In genomic region chr11:116439269-116440240, GRCm38 (mm10) we compare ENCODE assay signal across 10 mouse cellular contexts. TPM values are rescaled to one million over a fixed set of nuclear protein-coding genes. Genes with fewer than 3 reads are reported as not detected.
DNase-seq lines count a peak whose midpoint lies in the region; ATAC-seq lines count a peak whose summit lies in the region.
"Had no signal": no experiment of that assay in that cellular context is flagged by ENCODE, and none has a peak within 500 bp of the region (broad histone marks: within the 10 kb centered on the region; RNA-seq: fewer than 3 reads in every experiment).

No protein-coding gene starts in this region.

- no peak for DNase-seq in forebrain, embryonic 14.5 days (ENCODE audit: low spot score)
- DNase-seq in limb, embryonic 10.5 days (ENCODE audit: low spot score): no peak
- peak; percentile 17 to 50 for DNase-seq in thymus, adult 18-20 months
- no peak for DNase-seq in yolk sac, embryonic 10.5 days (ENCODE audit: low spot score)
- DNase-seq: lung, postnatal 14 days had no signal

- no peak overlapping the region for H3K4me3 ChIP-seq in forebrain, embryonic 14.5 days (ENCODE audit: low read depth, low read length)
- H3K4me3 ChIP-seq in forebrain, embryonic 16.5 days (replicated peaks; ENCODE audit: low read length): no peak overlapping the region
- no peak overlapping the region for H3K4me3 ChIP-seq in limb, embryonic 12.5 days (replicated peaks)
- no peak overlapping the region for H3K4me3 ChIP-seq in limb, embryonic 10.5 days

- H3K4me1 ChIP-seq in forebrain, embryonic 14.5 days (ENCODE audit: control insufficient read depth, insufficient read depth, low read length): peaks cover 12% of the 10 kb centered on the region
- H3K4me1 ChIP-seq in forebrain, embryonic 16.5 days (replicated peaks; ENCODE audit: control insufficient read depth, insufficient read depth, low read length): peaks cover 28% of the 10 kb centered on the region
- H3K4me1 ChIP-seq in limb, embryonic 12.5 days (replicated peaks): peaks cover 35% of the 10 kb centered on the region
- peaks cover 53% of the 10 kb centered on the region for H3K4me1 ChIP-seq in limb, embryonic 10.5 days

- peak; percentile 17; the same call in 1 of the 2 replicates for ATAC-seq in forebrain, embryonic 14.5 days
- ATAC-seq in forebrain, embryonic 16.5 days: no peak
- no peak for ATAC-seq in limb, embryonic 12.5 days (ENCODE audit: insufficient number of reproducible peaks, insufficient read depth, low FRiP score, low TSS enrichment, low read depth)
- 0 out of 2 replicates have a peak, but pooled peaks have one; percentile 17 for ATAC-seq in common myeloid progenitor, adult 5-6 weeks (replicated peaks; ENCODE audit: low read depth, poor library complexity, severe bottlenecking)
- ATAC-seq in cerebellum, adult (ENCODE audit: insufficient number of reproducible peaks, low FRiP score, low TSS enrichment): no peak

- no peaks in the 10 kb centered on the region for H3K27me3 ChIP-seq in forebrain, embryonic 14.5 days (replicated peaks; ENCODE audit: control insufficient read depth, insufficient read depth, low read length)
- H3K27me3 ChIP-seq in forebrain, embryonic 16.5 days (replicated peaks; ENCODE audit: control insufficient read depth, insufficient read depth, low read length): no peaks in the 10 kb centered on the region
- H3K27me3 ChIP-seq in limb, embryonic 12.5 days: no peaks in the 10 kb centered on the region
- H3K27me3 ChIP-seq in limb, embryonic 10.5 days (ENCODE audit: low read depth, poor library complexity, severe bottlenecking): no peaks in the 10 kb centered on the region

- 0 out of 2 replicates have a peak overlapping the region, but pooled peaks have one; percentile 29 for H3K27ac ChIP-seq in forebrain, embryonic 14.5 days (ENCODE audit: low read depth, low read length)
- H3K27ac ChIP-seq in forebrain, embryonic 16.5 days (ENCODE audit: low read length): no peak overlapping the region
- H3K27ac ChIP-seq in limb, embryonic 12.5 days: peak overlapping the region; percentile 18; the same call in 1 of the 2 replicates
- H3K27ac ChIP-seq in limb, embryonic 10.5 days: no peak overlapping the region

- H3K4me2 ChIP-seq in forebrain, embryonic 14.5 days (ENCODE audit: low read length): no peak overlapping the region
- H3K4me2 ChIP-seq in forebrain, embryonic 16.5 days (ENCODE audit: low read length): no peak overlapping the region
- no peak overlapping the region for H3K4me2 ChIP-seq in limb, embryonic 12.5 days

- no peaks in the 10 kb centered on the region for H3K9me3 ChIP-seq in forebrain, embryonic 14.5 days (replicated peaks; ENCODE audit: control insufficient read depth, low read length)
- H3K9me3 ChIP-seq in forebrain, embryonic 16.5 days (ENCODE audit: control insufficient read depth, low read length): no peaks in the 10 kb centered on the region
- no peaks in the 10 kb centered on the region for H3K9me3 ChIP-seq in limb, embryonic 12.5 days
- H3K9me3 ChIP-seq in limb, embryonic 10.5 days (replicated peaks): no peaks in the 10 kb centered on the region

- no peak overlapping the region for H3K9ac ChIP-seq in forebrain, embryonic 14.5 days (ENCODE audit: low read length)
- H3K9ac ChIP-seq in forebrain, embryonic 16.5 days (replicated peaks; ENCODE audit: low read depth, low read length): no peak overlapping the region
- H3K9ac ChIP-seq in limb, embryonic 12.5 days (replicated peaks): 0 out of 2 replicates have a peak overlapping the region, but pooled peaks have one; percentile 27

- 86% methylated on average over 19 of the region's 19 CpGs for WGBS in forebrain, embryonic 14.5 days
- WGBS in forebrain, embryonic 16.5 days: 86% methylated on average over 19 of the region's 19 CpGs
- WGBS in limb, embryonic 12.5 days: 72% methylated on average over 19 of the region's 19 CpGs
- WGBS in limb, embryonic 10.5 days: 73% methylated on average over 19 of the region's 19 CpGs

- H3K36me3 ChIP-seq in forebrain, embryonic 14.5 days (ENCODE audit: control insufficient read depth, insufficient read depth, low read length): peaks cover 44% of the 10 kb centered on the region
- 0 out of 2 replicates have a peak, but pooled peaks cover 2% of the 10 kb centered on the region for H3K36me3 ChIP-seq in forebrain, embryonic 16.5 days (ENCODE audit: control insufficient read depth, insufficient read depth)
- peaks cover 32% of the 10 kb centered on the region for H3K36me3 ChIP-seq in limb, embryonic 12.5 days
- peaks cover 57% of the 10 kb centered on the region for H3K36me3 ChIP-seq in limb, embryonic 10.5 days

RNA-seq across cellular contexts. Expression of gene Ubald2, which starts 5.7 kb away (rescaled TPM):
- 95.5 and 100 TPM in 2 replicates for polyA plus RNA-seq in forebrain, embryonic 14.5 days (2014; fragmentation: Nextera tagmentation; extraction: Ambion mirVana)
- 45.1 and 53.4 TPM in 2 replicates for polyA plus RNA-seq in forebrain, embryonic 16.5 days (2015; fragmentation: Nextera tagmentation; extraction: Ambion mirVana)
- polyA plus RNA-seq in limb, embryonic 12.5 days (2016; fragmentation: Nextera tagmentation; extraction: Ambion mirVana): 36.6 and 48.4 TPM in 2 replicates
- 44.1 and 51.8 TPM in 2 replicates for polyA plus RNA-seq in limb, embryonic 10.5 days (2016; fragmentation: Nextera tagmentation; extraction: Ambion mirVana)
- total RNA-seq in common myeloid progenitor, adult 5-6 weeks (2017): 60.7 and 82.5 TPM in 2 replicates

RNA-seq across cellular contexts. Expression of gene Qrich2, which starts 26.5 kb away (rescaled TPM):
- not detected in 2 replicates for polyA plus RNA-seq in forebrain, embryonic 14.5 days (2014; fragmentation: Nextera tagmentation; extraction: Ambion mirVana)
- polyA plus RNA-seq in forebrain, embryonic 16.5 days (2015; fragmentation: Nextera tagmentation; extraction: Ambion mirVana): 0.09 TPM in 1 of 2 replicates, not detected in the other
- 0.35 TPM in 2 replicates for polyA plus RNA-seq in limb, embryonic 12.5 days (2016; fragmentation: Nextera tagmentation; extraction: Ambion mirVana)
- 0.36 and 0.44 TPM in 2 replicates for polyA plus RNA-seq in limb, embryonic 10.5 days (2016; fragmentation: Nextera tagmentation; extraction: Ambion mirVana)
- not detected in 2 replicates for total RNA-seq in common myeloid progenitor, adult 5-6 weeks (2017)
- total RNA-seq: gastrocnemius, adult 18-20 months had no signal

RNA-seq across cellular contexts. Expression of gene Rnf157, which starts 26.7 kb away (rescaled TPM):
- polyA plus RNA-seq in forebrain, embryonic 14.5 days (2014; fragmentation: Nextera tagmentation; extraction: Ambion mirVana): 16.3 and 21.5 TPM in 2 replicates
- 37.4 and 40.7 TPM in 2 replicates for polyA plus RNA-seq in forebrain, embryonic 16.5 days (2015; fragmentation: Nextera tagmentation; extraction: Ambion mirVana)
- 25.2 and 26.7 TPM in 2 replicates for polyA plus RNA-seq in limb, embryonic 12.5 days (2016; fragmentation: Nextera tagmentation; extraction: Ambion mirVana)
- polyA plus RNA-seq in limb, embryonic 10.5 days (2016; fragmentation: Nextera tagmentation; extraction: Ambion mirVana): 11.1 and 18.3 TPM in 2 replicates
- total RNA-seq in common myeloid progenitor, adult 5-6 weeks (2017): 7.0 and 9.2 TPM in 2 replicates

RNA-seq across cellular contexts. Expression of gene Prpsap1, which starts 54.4 kb away (rescaled TPM):
- 138 and 153 TPM in 2 replicates for polyA plus RNA-seq in forebrain, embryonic 14.5 days (2014; fragmentation: Nextera tagmentation; extraction: Ambion mirVana)
- 200 and 201 TPM in 2 replicates for polyA plus RNA-seq in forebrain, embryonic 16.5 days (2015; fragmentation: Nextera tagmentation; extraction: Ambion mirVana)
- polyA plus RNA-seq in limb, embryonic 12.5 days (2016; fragmentation: Nextera tagmentation; extraction: Ambion mirVana): 186 and 199 TPM in 2 replicates
- polyA plus RNA-seq in limb, embryonic 10.5 days (2016; fragmentation: Nextera tagmentation; extraction: Ambion mirVana): 203 and 209 TPM in 2 replicates
- total RNA-seq in common myeloid progenitor, adult 5-6 weeks (2017): 28.1 and 35.2 TPM in 2 replicates

Comparison
In these comparisons a context has a peak if more than half of its experiments do, and no peak if none do; other contexts are left out.
1. ATAC-seq: peak in forebrain, embryonic 14.5 days (single experiment) and common myeloid progenitor, adult 5-6 weeks (single experiment); none in forebrain, embryonic 16.5 days (single experiment), limb, embryonic 12.5 days (single experiment) and cerebellum, adult (single experiment).
2. H3K27ac ChIP-seq: peak in forebrain, embryonic 14.5 days (single experiment) and limb, embryonic 12.5 days (single experiment); none in forebrain, embryonic 16.5 days (single experiment) and limb, embryonic 10.5 days (single experiment).
3. DNase-seq: peak in thymus, adult 18-20 months (2 of 2); none in forebrain, embryonic 14.5 days (single experiment), limb, embryonic 10.5 days (single experiment) and yolk sac, embryonic 10.5 days (single experiment).